Mouse (Mus musculus) liver, embryonic 11.5 days (tissue): Measurements from ENCODE around the gene Lias. TPM values are rescaled to one million over a fixed set of nuclear protein-coding genes. Genes with fewer than 3 reads are reported as not detected.

ENCODE experiments used
- ATAC-seq: fragments of 200-750 bp; cut with Nextera tagmentation; replicated peaks from 2 replicates; pipeline ENCODE4 v1.8.0; 2017; ENCODE audit warnings: moderate number of reproducible peaks, mild to moderate bottlenecking, moderate TSS enrichment, moderate library complexity; ENCODE audit not compliant: low FRiP score
- DNase-seq: peaks from one replicate; pipeline ENCODE4 v3.0.0-alpha.2; 2017; ENCODE audit warnings: low spot score
- H3K27ac ChIP-seq: fragments of 300-500 bp; sonication (generic); 2 replicates; pipeline ENCODE4 v1.5.1; 2014; ENCODE audit warnings: mild to moderate bottlenecking, low read depth, low read length, control low read depth
- H3K27me3 ChIP-seq: fragments of 300-500 bp; sonication (generic); replicated peaks from 2 replicates; pipeline ENCODE4 v1.6.1; 2014; ENCODE audit warnings: low read length, mixed read lengths; ENCODE audit not compliant: control insufficient read depth, insufficient read depth
- H3K36me3 ChIP-seq: fragments of 300-500 bp; sonication (generic); 2 replicates; pipeline ENCODE4 v1.6.1; 2014; ENCODE audit warnings: mild to moderate bottlenecking, low read length, moderate library complexity, mixed read lengths; ENCODE audit not compliant: control insufficient read depth, insufficient read depth
- H3K4me1 ChIP-seq: fragments of 300-500 bp; sonication (generic); replicated peaks from 2 replicates; pipeline ENCODE4 v1.6.1; 2014; ENCODE audit warnings: low read length, mixed read lengths; ENCODE audit not compliant: control insufficient read depth, insufficient read depth
- H3K4me2 ChIP-seq: fragments of 300-500 bp; sonication (generic); 2 replicates; pipeline ENCODE4 v1.6.1; 2014; ENCODE audit warnings: mild to moderate bottlenecking, control low read depth, moderate library complexity
- H3K4me3 ChIP-seq: fragments of 300-500 bp; sonication (generic); 2 replicates; pipeline ENCODE4 v1.5.1; 2014; ENCODE audit warnings: low read depth, low read length, control low read depth
- H3K9ac ChIP-seq: fragments of 300-500 bp; sonication (generic); 2 replicates; pipeline ENCODE4 v1.6.1; 2014; ENCODE audit warnings: low read depth, low read length, control low read depth
- H3K9me3 ChIP-seq: fragments of 300-500 bp; sonication (generic); 2 replicates; pipeline ENCODE4 v1.6.1; 2016; ENCODE audit warnings: low read length, inconsistent platforms, mixed read lengths; ENCODE audit not compliant: control insufficient read depth
- WGBS: fragments of 180-500 bp; shearing (Covaris S2); extraction: QIAGEN DNeasy Blood & Tissue Kit; methylation state at CpG from one replicate; pipeline ENCODE4 v1.1.7; 2014; 5-methylcytosine and 5-hydroxymethylcytosine counted together
- polyA plus RNA-seq: library from polyadenylated mRNA; unstranded; fragments of >200 nt; fragmentation: Nextera tagmentation; extraction: Ambion mirVana; gene quantifications from 2 replicates; pipeline ENCODE4 v1.2.1, GENCODE M21; 2014

Gene Lias
- polyA plus RNA-seq, 1 experiment from 2014 or later = 80.2 TPM

DNA sequence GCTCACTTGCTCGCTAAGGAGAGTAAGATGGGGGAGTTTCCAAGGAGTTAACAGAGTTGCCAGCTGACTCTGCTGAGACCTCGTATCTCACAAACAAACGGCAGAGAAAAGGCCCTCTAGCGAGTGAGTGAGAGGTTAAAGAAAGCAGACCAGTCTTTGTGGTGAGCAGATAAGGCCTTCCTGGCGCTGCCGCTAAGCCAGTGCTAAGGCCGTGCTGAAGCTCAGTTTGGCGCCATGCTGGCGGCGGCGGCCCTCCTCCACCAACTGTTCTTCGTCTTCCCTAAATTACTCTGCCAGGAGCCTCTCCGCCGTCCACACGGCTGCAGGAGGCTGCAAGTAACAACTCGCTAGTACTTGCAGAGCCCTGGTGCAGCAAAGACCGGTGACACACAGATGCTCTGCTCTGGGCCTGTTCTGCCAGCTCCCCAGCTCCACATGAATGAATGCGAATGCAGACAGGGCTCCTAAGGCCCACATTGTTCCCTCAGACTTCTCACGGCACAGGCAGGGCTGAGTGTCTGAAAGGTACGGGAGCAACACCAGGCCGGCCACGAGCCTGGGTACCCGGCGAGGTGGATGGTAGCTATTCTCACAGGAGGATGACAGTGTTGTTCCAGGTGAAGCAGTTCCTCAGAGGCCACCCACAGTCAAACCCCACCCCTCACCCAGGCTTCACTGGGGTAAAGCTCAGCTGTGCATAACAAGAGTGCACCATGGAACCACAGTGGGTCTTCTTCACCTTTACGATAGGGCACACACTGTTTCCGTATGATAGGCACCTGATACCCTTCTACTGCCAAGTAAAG, 24.6 kb downstream of the Lias start:
- DNase-seq (peak; percentile 77), ATAC-seq (peak; percentile 96)
- Histone ChIP-seq H3K4me1 (peaks cover 20% of the 10 kb centered on the region), H3K4me3 (peak overlapping the region; percentile 11; the same call in 1 of the 2 replicates), H3K27me3 (no peaks in the 10 kb centered on the region), H3K9me3 (no peaks in the 10 kb centered on the region), H3K9ac (peak overlapping the region; percentile 66), H3K27ac (peak overlapping the region; percentile 90), H3K36me3 (peaks cover 5% of the 10 kb centered on the region; the same call in 1 of the 2 replicates), H3K4me2 (peak overlapping the region; percentile 68)
- WGBS = 25% methylated on average over 26 of the region's 26 CpGs

- no peak for DNase-seq
- H3K27me3 ChIP-seq = no peaks in the 10 kb centered on the region
- H3K4me3 ChIP-seq = no peak overlapping the region
- H3K4me1 ChIP-seq = peaks cover 22% of the 10 kb centered on the region
- no peak overlapping the region for H3K27ac ChIP-seq
- H3K9ac ChIP-seq = no peak overlapping the region
- H3K36me3 ChIP-seq = peaks cover 10% of the 10 kb centered on the region
- no peak for ATAC-seq
- no peak overlapping the region for H3K4me2 ChIP-seq
- 84% methylated on average over 10 of the region's 10 CpGs for WGBS
- H3K9me3 ChIP-seq = no peaks in the 10 kb centered on the region
These were observed 27.8 kb downstream of the Lias start for GRCm38 (mm10) chr5:65419136-65419535.

DNA sequence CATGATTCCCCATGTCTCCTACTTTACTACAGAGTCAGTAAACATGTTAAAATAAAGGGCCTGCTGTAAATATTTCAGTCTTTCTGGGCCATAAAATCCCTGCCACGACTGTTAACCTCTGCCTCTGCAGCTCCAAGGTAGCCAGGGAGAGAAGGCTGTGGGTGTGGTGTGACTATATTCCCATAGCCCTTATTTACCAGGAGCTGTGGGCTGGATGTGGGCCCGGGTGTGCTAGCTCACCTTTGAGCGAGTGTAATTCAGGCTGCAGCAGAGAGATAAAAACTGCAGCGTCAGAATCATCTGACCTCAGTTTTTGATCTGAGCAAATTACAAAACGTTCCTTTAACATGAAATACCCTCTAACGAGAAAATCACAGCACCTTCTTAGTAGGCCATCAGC, 29.5 kb downstream of the Lias start:
- Histone ChIP-seq H3K27ac (no peak overlapping the region), H3K4me1 (peaks cover 12% of the 10 kb centered on the region), H3K4me3 (no peak overlapping the region), H3K9ac (no peak overlapping the region), H3K4me2 (no peak overlapping the region), H3K9me3 (no peaks in the 10 kb centered on the region), H3K27me3 (no peaks in the 10 kb centered on the region), H3K36me3 (peaks cover 12% of the 10 kb centered on the region)
- DNase-seq (no peak), ATAC-seq (0 out of 2 replicates have a peak, but pooled peaks have one; percentile 29)
- WGBS = 53% methylated on average over 6 of the region's 6 CpGs

GRCm38 (mm10) chr5:65422803-65423202, 31.5 kb downstream of the Lias start:
- H3K36me3 ChIP-seq = peaks cover 11% of the 10 kb centered on the region
- H3K9ac ChIP-seq = no peak overlapping the region
- ATAC-seq (no peak), DNase-seq (no peak)
- H3K4me2 ChIP-seq = no peak overlapping the region
- H3K9me3 ChIP-seq = no peaks in the 10 kb centered on the region
- H3K4me3 ChIP-seq = no peak overlapping the region
- H3K4me1 ChIP-seq = peaks cover 3% of the 10 kb centered on the region; the same call in 1 of the 2 replicates
- H3K27me3 ChIP-seq = no peaks in the 10 kb centered on the region
- 90% methylated on average over 8 of the region's 8 CpGs for WGBS
- no peak overlapping the region for H3K27ac ChIP-seq

GRCm38 (mm10) chr5:65424215-65424614, 32.9 kb downstream of the Lias start:
- H3K27me3 ChIP-seq = no peaks in the 10 kb centered on the region
- H3K36me3 ChIP-seq = peaks cover 11% of the 10 kb centered on the region
- H3K9ac ChIP-seq = no peak overlapping the region
- ATAC-seq (peak; percentile 47), DNase-seq (no peak)
- H3K4me3 ChIP-seq = no peak overlapping the region
- no peaks in the 10 kb centered on the region for H3K9me3 ChIP-seq
- H3K4me1 ChIP-seq = peaks cover 3% of the 10 kb centered on the region; the same call in 1 of the 2 replicates
- no peak overlapping the region for H3K27ac ChIP-seq
- WGBS = 67% methylated on average over 6 of the region's 6 CpGs
- no peak overlapping the region for H3K4me2 ChIP-seq

GRCm38 (mm10) chr5:65425251-65425650, 34.0 kb downstream of the Lias start:
- no peak overlapping the region for H3K4me3 ChIP-seq
- ATAC-seq (no peak), DNase-seq (no peak)
- H3K4me2 ChIP-seq = no peak overlapping the region
- peaks cover 3% of the 10 kb centered on the region; the same call in 1 of the 2 replicates for H3K4me1 ChIP-seq
- no peak overlapping the region for H3K27ac ChIP-seq
- no peaks in the 10 kb centered on the region for H3K9me3 ChIP-seq
- no peak overlapping the region for H3K9ac ChIP-seq
- H3K27me3 ChIP-seq = no peaks in the 10 kb centered on the region
- H3K36me3 ChIP-seq = peaks cover 11% of the 10 kb centered on the region
- whole genome bisulfite sequencing = 82% methylated on average over 5 of the region's 5 CpGs

GRCm38 (mm10) chr5:65428321-65428720, 37.0 kb downstream of the Lias start:
- H3K36me3 ChIP-seq = peaks cover 4% of the 10 kb centered on the region; the same call in 1 of the 2 replicates
- ATAC-seq = no peak

DNA sequence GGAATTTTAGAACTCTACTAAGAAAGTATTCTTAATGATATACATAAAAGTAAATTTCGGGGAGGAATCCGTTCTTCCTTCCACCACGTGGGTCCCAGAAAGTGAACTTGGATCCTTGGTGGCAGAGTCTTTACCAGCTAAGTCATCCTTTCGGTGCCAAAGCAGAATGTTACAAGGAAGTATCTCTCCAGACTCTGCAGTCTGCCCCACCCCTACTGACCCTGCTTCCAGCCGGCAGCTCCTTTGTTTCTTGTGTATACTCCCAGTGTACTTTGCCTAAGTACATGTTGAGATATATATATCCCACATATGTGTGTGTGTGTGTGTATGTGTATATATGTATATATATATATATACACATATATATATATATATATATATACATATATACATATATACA, 38.1 kb downstream of the Lias start:
- no peaks in the 10 kb centered on the region for H3K27me3 ChIP-seq
- no peak overlapping the region for H3K9ac ChIP-seq
- no peaks in the 10 kb centered on the region for H3K9me3 ChIP-seq
- H3K4me3 ChIP-seq = no peak overlapping the region
- no peak overlapping the region for H3K4me2 ChIP-seq
- H3K36me3 ChIP-seq = peaks cover 4% of the 10 kb centered on the region; the same call in 1 of the 2 replicates
- DNase-seq = no peak
- WGBS = 83% methylated on average over 5 of the region's 5 CpGs
- no peaks in the 10 kb centered on the region for H3K4me1 ChIP-seq
- ATAC-seq = no peak
- H3K27ac ChIP-seq = no peak overlapping the region

More at GRCm38 (mm10) chr5:65428321-65428720, 37.0 kb downstream of the Lias start:
- WGBS = 48% methylated on average over 4 of the region's 4 CpGs
- H3K4me1 ChIP-seq = no peaks in the 10 kb centered on the region
- no peaks in the 10 kb centered on the region for H3K27me3 ChIP-seq
- H3K4me3 ChIP-seq = no peak overlapping the region
- DNase-seq = no peak
- no peak overlapping the region for H3K9ac ChIP-seq
- H3K27ac ChIP-seq = no peak overlapping the region
- no peaks in the 10 kb centered on the region for H3K9me3 ChIP-seq
- no peak overlapping the region for H3K4me2 ChIP-seq
